Mouse (Mus musculus) cerebellum, postnatal 4 days (tissue): ENCODE measurements around the gene Olfr1105.

ENCODE experiments used
- DNase-seq, 2 experiments: peaks; one replicate each; pipeline ENCODE4 v3.0.0; 2022; ENCODE audit warnings: low spot score in 2 of 2, mixed read lengths in 1 of 2

The Olfr1105 gene

GRCm38 (mm10) chr2:87036431-87036830 lies at the start of gene Olfr1105:
Gene Olfr1105, minus strand, starts transcription at chr2:87036531.
- no peak for DNase-seq

- DNase-seq = no peak
These were observed 39.4 kb upstream of the Olfr1105 start, which contains the start of gene Olfr1107 for GRCm38 (mm10) chr2:87075717-87076116. Gene Olfr1107, minus strand, starts transcription at chr2:87075817.

- no peak for DNase-seq
These were observed 15.8 kb upstream of the Olfr1105 start, which contains the start of gene Olfr1106 for GRCm38 (mm10) chr2:87052173-87052572. Gene Olfr1106, minus strand, starts transcription at chr2:87052273.

- no peak for DNase-seq
These were observed 9.4 kb downstream of the Olfr1105 start, which contains the start of gene Olfr1104 for GRCm38 (mm10) chr2:87026980-87027379. Gene Olfr1104, minus strand, starts transcription at chr2:87027080.

- no peak for DNase-seq
These were observed 38.2 kb downstream of the Olfr1105 start, which contains the start of gene Olfr1102 for GRCm38 (mm10) chr2:86998098-86998497. Gene Olfr1102, plus strand, starts transcription at chr2:86998398.

- no peak for DNase-seq
These were observed 45.2 kb downstream of the Olfr1105 start, which contains the start of gene Olfr1101 for GRCm38 (mm10) chr2:86991121-86991520. Gene Olfr1101, minus strand, starts transcription at chr2:86991221.
